Mouse (Mus musculus): ENCODE results near the gene Med26.

Med26 gene

GRCm38 (mm10) chr8:72491680-72492621 is 56.1 kb downstream of the Med26 start, which contains the start of gene Slc35e1:
Gene Slc35e1 (minus strand): TSS chr8:72492614.
- DNase-seq (ENCODE audit: low spot score), result peak; percentile 22

GRCm38 (mm10) chr8:72491017-72491416 is 57.1 kb downstream of the Med26 start:
- DNase-seq (ENCODE audit: low spot score), result no peak

- no peak for DNase-seq (ENCODE audit: low spot score)
These were observed 61.1 kb downstream of the Med26 start for GRCm38 (mm10) chr8:72487014-72487413.

GRCm38 (mm10) chr8:72485456-72486199 is 62.4 kb downstream of the Med26 start:
- DNase-seq (ENCODE audit: low spot score), result no peak

GRCm38 (mm10) chr8:72474826-72475546 is 73.1 kb downstream of the Med26 start, which contains the start of gene Cherp:
Gene Cherp (minus strand): TSS chr8:72475226.
- peak; percentile 98 for DNase-seq (ENCODE audit: low spot score)

- DNase-seq (ENCODE audit: low spot score), result no peak
These were observed 77.4 kb downstream of the Med26 start for GRCm38 (mm10) chr8:72470684-72471083.

- DNase-seq (ENCODE audit: low spot score), result no peak
These were observed 78.1 kb downstream of the Med26 start for GRCm38 (mm10) chr8:72469984-72470383.

- DNase-seq (ENCODE audit: low spot score), result no peak
These were observed 78.8 kb downstream of the Med26 start for GRCm38 (mm10) chr8:72469243-72469642.

- no peak for DNase-seq (ENCODE audit: low spot score)
These were observed 83.9 kb downstream of the Med26 start for GRCm38 (mm10) chr8:72464211-72464610.

GRCm38 (mm10) chr8:72459881-72460533 is 88.1 kb downstream of the Med26 start:
- DNase-seq (ENCODE audit: low spot score), result no peak

- DNase-seq (ENCODE audit: low spot score), result no peak
These were observed 89.6 kb downstream of the Med26 start for GRCm38 (mm10) chr8:72458457-72458856.

- no peak for DNase-seq (ENCODE audit: low spot score)
These were observed 90.3 kb downstream of the Med26 start for GRCm38 (mm10) chr8:72457806-72458205.

- no peak for DNase-seq (ENCODE audit: low spot score)
These were observed 92.8 kb downstream of the Med26 start for GRCm38 (mm10) chr8:72455317-72455716.

- no peak for DNase-seq (ENCODE audit: low spot score)
These were observed 94.2 kb downstream of the Med26 start for GRCm38 (mm10) chr8:72453904-72454303.

GRCm38 (mm10) chr8:72451516-72451915 is 96.6 kb downstream of the Med26 start:
- DNase-seq (ENCODE audit: low spot score), result no peak

- no peak for DNase-seq (ENCODE audit: low spot score)
These were observed 103.0 kb downstream of the Med26 start for GRCm38 (mm10) chr8:72445071-72445470.

Measured in embryo, embryonic 10.5 days (tissue).